24 mouse cellular contexts compared by ENCODE assay signal in genomic region chr5:117990957-117991356, GRCm38 (mm10). TPM values are rescaled to one million over a fixed set of nuclear protein-coding genes. Genes with fewer than 3 reads are reported as not detected.
"Had no signal": no experiment of that assay in that cellular context is flagged by ENCODE, and none has a peak within 500 bp of the region (broad histone marks: within the 10 kb centered on the region; RNA-seq: fewer than 3 reads in every experiment).

No protein-coding gene starts in this region.

- DNase-seq: cerebellum, postnatal 10 days; cerebellum, postnatal 14 days; cerebellum, postnatal 36 days; embryo, embryonic 11 days; forebrain, postnatal 0 days; gastrocnemius, postnatal 10 days; gastrocnemius, postnatal 14 days; gastrocnemius, postnatal 25 days; gastrocnemius, postnatal 36 days; heart, adult 11 months; heart, adult 18-20 months; heart, adult 2 months had no signal

- H3K4me3 ChIP-seq: embryonic facial prominence, embryonic 10.5 days; embryonic facial prominence, embryonic 12.5 days; embryonic facial prominence, embryonic 13.5 days; embryonic facial prominence, embryonic 15.5 days; erythroblast, embryonic 14.5 days; forebrain, embryonic 10.5 days; forebrain, embryonic 12.5 days; forebrain, embryonic 13.5 days; forebrain, embryonic 15.5 days; heart, adult 2 months; heart, embryonic 10.5 days; heart, embryonic 12.5 days had no signal

- H3K27ac ChIP-seq: embryonic facial prominence, embryonic 10.5 days; embryonic facial prominence, embryonic 12.5 days; embryonic facial prominence, embryonic 13.5 days; embryonic facial prominence, embryonic 15.5 days; forebrain, embryonic 10.5 days; forebrain, embryonic 12.5 days; forebrain, embryonic 13.5 days; forebrain, embryonic 15.5 days; heart, embryonic 10.5 days had no signal

RNA-seq across cellular contexts. Expression of gene Tesc, which starts 36.6 kb away (rescaled TPM):
- total RNA-seq: common myeloid progenitor, adult 5-6 weeks had no signal
